Mouse (Mus musculus) erythroblast, adult 5-6 weeks (primary cell): ENCODE results near the gene Rgs4. TPM values are rescaled to one million over a fixed set of nuclear protein-coding genes. Genes with fewer than 3 reads are reported as not detected.

Experiments
- ATAC-seq: replicated peaks from 2 replicates; pipeline ENCODE4 v1.8.0; 2016; ENCODE audit warnings: moderate number of reproducible peaks, mild to moderate bottlenecking, moderate TSS enrichment, inconsistent platforms; ENCODE audit not compliant: poor library complexity, low FRiP score, severe bottlenecking
- total RNA-seq, 2 experiments: library from RNA; stranded (forward) in 1 of 2; stranded (reverse) in 1 of 2; fragments of 150-400 nt in 1 of 2; fragments of 200-764, 138-1000 nt in 1 of 2; gene quantifications; 2 replicates each; pipeline versions ENCODE4 v1.2.3 to v1.2.4; 2015 to 2017; ENCODE audit warnings: low replicate concordance in 2 of 2

Gene Rgs4
- total RNA-seq, 2 experiments from 2014 or later = not detected

- ATAC-seq = no peak
Observed at GRCm38 (mm10) chr1:169693537-169693936, 53.9 kb downstream of the Rgs4 start.

DNA sequence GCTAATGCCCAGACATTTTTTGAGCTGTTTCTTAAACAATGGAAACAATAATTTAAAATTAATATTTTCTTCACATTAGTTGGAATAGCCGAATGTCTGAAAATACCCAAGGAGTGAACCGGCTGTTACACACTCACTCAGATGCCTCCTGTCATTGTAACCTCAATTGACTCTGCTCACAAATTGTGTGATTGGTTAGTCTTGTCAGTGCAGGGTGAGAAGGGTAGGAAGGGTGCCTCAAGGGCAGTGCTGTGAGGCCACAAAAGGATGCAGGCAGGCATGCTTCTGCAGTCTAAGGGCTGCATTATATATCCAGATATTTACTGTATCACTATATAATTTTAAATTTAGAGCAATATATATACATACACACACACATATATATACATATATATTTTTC, 54.4 kb downstream of the Rgs4 start:
- no peak for ATAC-seq

Other genes starting within 250 kb of the Rgs4 start
- gene Nuf2, start 216.2 kb downstream of the Rgs4 start, total RNA-seq (2015; ENCODE audit: low replicate concordance) = 32.8 and 53.4 TPM in 2 replicates
- gene Nuf2, start 216.2 kb downstream of the Rgs4 start, total RNA-seq (2017; ENCODE audit: low replicate concordance) = 79.2 and 120 TPM in 2 replicates
- gene Rgs5, start 92.1 kb downstream of the Rgs4 start, total RNA-seq (2015; ENCODE audit: low replicate concordance) = not detected in 2 replicates
- not detected in 2 replicates for gene Rgs5, start 92.1 kb downstream of the Rgs4 start, total RNA-seq (2017; ENCODE audit: low replicate concordance)
- not detected in 2 replicates for gene Ccdc190, start 181.0 kb upstream of the Rgs4 start, total RNA-seq (2015; ENCODE audit: low replicate concordance)
- not detected in 2 replicates for gene Ccdc190, start 181.0 kb upstream of the Rgs4 start, total RNA-seq (2017; ENCODE audit: low replicate concordance)
- 0.77 and 1.7 TPM in 2 replicates for gene Hsd17b7, start 221.6 kb upstream of the Rgs4 start, total RNA-seq (2015; ENCODE audit: low replicate concordance)
- 0.60 and 0.98 TPM in 2 replicates for gene Hsd17b7, start 221.6 kb upstream of the Rgs4 start, total RNA-seq (2017; ENCODE audit: low replicate concordance)